Mouse (Mus musculus) hindbrain, embryonic 11.5 days (tissue): ENCODE measurements around the gene Gm42688. TPM values are rescaled to one million over a fixed set of nuclear protein-coding genes. Genes with fewer than 3 reads are reported as not detected.

ENCODE experiments used
- ATAC-seq: fragments of 200-750 bp; cut with Nextera tagmentation; 2 replicates; pipeline ENCODE4 v1.8.0; 2017; ENCODE audit warnings: mild to moderate bottlenecking, moderate TSS enrichment, moderate library complexity; ENCODE audit not compliant: low FRiP score
- DNase-seq: peaks from one replicate; pipeline ENCODE4 v3.0.0-alpha.2; 2015; ENCODE audit warnings: low spot score
- H3K27ac ChIP-seq: fragments of 300-500 bp; sonication (generic); 2 replicates; pipeline ENCODE4 v1.5.1; 2014; ENCODE audit warnings: mild to moderate bottlenecking, low read depth, low read length
- H3K27me3 ChIP-seq: fragments of 300-500 bp; sonication (generic); 2 replicates; pipeline ENCODE4 v1.6.1; 2014; ENCODE audit warnings: mild to moderate bottlenecking, low read length, moderate library complexity, mixed read lengths; ENCODE audit not compliant: control insufficient read depth, insufficient read depth
- H3K36me3 ChIP-seq: fragments of 300-500 bp; sonication (generic); 2 replicates; pipeline ENCODE4 v1.6.1; 2014; ENCODE audit warnings: mild to moderate bottlenecking, low read length, moderate library complexity, mixed read lengths; ENCODE audit not compliant: control insufficient read depth, insufficient read depth
- H3K4me1 ChIP-seq: fragments of 300-500 bp; sonication (generic); replicated peaks from 2 replicates; pipeline ENCODE4 v1.6.1; 2014; ENCODE audit warnings: low read length, mixed read lengths; ENCODE audit not compliant: control insufficient read depth, insufficient read depth
- H3K4me2 ChIP-seq: fragments of 300-500 bp; sonication (generic); replicated peaks from 2 replicates; pipeline ENCODE4 v1.6.1; 2014; ENCODE audit warnings: mild to moderate bottlenecking, low read depth, low read length
- H3K4me3 ChIP-seq: fragments of 300-500 bp; sonication (generic); 2 replicates; pipeline ENCODE4 v1.5.1; 2014; ENCODE audit warnings: low read depth, low read length
- H3K9ac ChIP-seq: fragments of 300-500 bp; sonication (generic); 2 replicates; pipeline ENCODE4 v1.6.1; 2014; ENCODE audit warnings: low read depth, low read length
- H3K9me3 ChIP-seq: fragments of 300-500 bp; sonication (generic); 2 replicates; pipeline ENCODE4 v1.6.1; 2016; ENCODE audit warnings: low read length; ENCODE audit not compliant: control insufficient read depth
- WGBS: fragments of 180-500 bp; shearing (Covaris S2); extraction: QIAGEN DNeasy Blood & Tissue Kit; methylation state at CpG from one replicate; pipeline ENCODE4 v1.1.7; 2014; 5-methylcytosine and 5-hydroxymethylcytosine counted together
- polyA plus RNA-seq: library from polyadenylated mRNA; unstranded; fragments of >200 nt; fragmentation: Nextera tagmentation; extraction: Ambion mirVana; gene quantifications from 2 replicates; pipeline ENCODE4 v1.2.1, GENCODE M21; 2014

Gm42688 gene
- polyA plus RNA-seq, 1 experiment from 2014 or later, result 1.9 TPM

DNA sequence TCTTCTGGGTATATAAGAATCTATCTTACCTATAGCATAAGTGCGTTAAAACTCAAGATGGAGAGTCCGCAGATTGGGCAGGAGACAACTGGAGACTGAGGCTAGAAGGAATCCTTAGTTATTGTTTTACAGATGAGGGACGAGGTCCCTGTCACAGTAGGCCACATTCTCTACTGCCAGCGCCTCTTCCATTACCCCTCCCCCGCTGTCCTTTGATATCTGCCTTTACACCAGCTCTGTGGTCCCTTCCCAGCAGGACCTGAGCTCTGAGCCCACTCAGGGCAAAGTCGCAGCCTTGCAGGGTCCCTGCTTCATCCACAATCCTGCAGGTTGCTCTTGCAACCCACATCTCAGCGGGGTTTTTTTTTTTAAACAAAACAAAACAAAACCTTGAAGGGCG is 33.2 kb upstream of the Gm42688 start:
- no peaks in the 10 kb centered on the region for H3K9me3 ChIP-seq
- DNase-seq, result peak; percentile 38
- H3K36me3 ChIP-seq, result no peaks in the 10 kb centered on the region
- H3K27ac ChIP-seq, result no peak overlapping the region
- H3K27me3 ChIP-seq, result peaks cover 96% of the 10 kb centered on the region
- peak overlapping the region; percentile 4; the same call in 1 of the 2 replicates for H3K4me3 ChIP-seq
- no peak for ATAC-seq
- H3K9ac ChIP-seq, result no peak overlapping the region
- WGBS, result 3% methylated on average over 8 of the region's 8 CpGs
- peaks cover 10% of the 10 kb centered on the region for H3K4me1 ChIP-seq
- no peak overlapping the region for H3K4me2 ChIP-seq

DNA sequence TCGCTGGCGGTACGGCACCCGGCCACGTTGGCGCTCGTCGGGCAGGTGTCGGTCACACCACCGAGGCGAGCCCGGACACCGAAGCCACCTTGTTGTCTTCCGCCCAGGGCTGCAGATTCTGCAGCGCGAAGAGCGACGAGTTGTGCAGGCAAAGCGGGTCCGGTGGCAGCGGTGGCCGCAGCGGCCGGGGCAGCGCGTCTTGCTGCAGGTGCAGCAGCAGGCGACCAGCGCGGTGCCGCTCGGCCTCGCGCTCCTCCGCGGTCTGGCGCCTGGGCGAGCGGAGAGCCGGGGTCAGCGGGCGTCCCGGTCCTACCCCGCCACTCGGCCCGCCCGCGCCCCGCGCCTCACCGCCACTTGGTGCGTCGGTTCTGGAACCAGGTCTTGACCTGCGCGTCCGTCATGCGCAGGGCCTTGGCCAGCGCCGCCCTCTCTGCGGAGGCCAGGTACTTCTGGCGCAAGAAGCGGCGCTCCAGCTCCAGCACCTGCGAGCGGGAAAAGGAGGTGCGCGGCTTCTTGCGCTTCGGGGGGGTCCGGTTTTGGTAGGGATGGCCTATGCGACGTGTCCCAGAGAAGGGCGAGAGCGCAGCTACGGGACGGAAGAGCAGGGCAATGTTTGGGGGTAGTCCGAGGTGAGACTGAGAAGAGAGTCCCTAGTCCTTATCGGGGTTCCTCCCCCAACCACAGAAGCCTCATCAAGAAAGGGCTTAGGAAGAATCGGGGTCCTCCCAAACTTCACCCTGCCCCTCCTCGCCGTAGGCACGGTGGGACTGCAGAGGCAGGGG is 32.5 kb upstream of the Gm42688 start:
- Histone ChIP-seq H3K9ac (no peak overlapping the region), H3K4me2 (0 out of 2 replicates have a peak overlapping the region, but pooled peaks have one; percentile 2), H3K27ac (no peak overlapping the region), H3K27me3 (peaks cover 95% of the 10 kb centered on the region), H3K4me1 (peaks cover 10% of the 10 kb centered on the region), H3K9me3 (no peaks in the 10 kb centered on the region), H3K4me3 (peak overlapping the region; percentile 22), H3K36me3 (no peaks in the 10 kb centered on the region)
- under 1% methylated on average over 81 of the region's 81 CpGs for WGBS
- ATAC-seq (no peak), DNase-seq (peak; percentile 63)

DNA sequence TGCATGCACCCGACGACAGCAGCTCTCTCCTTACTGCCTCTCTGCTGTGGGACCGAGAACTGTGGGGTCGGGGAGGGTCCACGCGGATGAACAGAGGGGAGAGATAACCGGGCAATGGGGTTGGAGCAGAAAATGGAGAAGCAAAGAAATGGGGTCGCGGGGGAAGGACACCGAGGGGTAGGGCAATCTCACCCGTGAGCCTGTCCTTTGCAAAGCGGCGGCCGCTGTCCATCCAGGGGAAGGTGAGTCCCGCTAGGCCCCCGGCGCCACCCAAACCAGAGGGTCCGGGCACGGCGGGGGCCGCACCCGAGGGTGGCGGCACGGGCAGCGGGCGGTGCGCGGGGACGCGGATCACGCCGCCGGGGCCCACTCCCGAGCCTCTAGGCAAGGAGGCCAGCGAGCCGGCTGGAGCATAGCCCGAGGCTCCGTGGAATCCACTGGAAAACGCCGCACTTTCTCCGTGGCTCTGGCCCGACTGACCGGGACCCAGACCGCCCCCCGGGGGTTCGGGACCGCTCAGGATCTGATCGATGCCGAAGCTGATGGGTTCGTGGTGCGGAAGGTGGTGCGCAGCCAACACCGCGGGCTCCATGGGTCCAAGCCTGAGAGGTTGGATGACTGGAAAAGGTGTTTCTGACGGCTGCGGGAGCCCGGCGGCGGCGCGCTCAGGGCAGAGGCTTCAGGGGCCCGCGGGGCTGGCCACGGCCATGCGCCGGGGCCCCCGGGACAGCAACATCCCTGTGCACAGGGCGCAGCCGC is 31.8 kb upstream of the Gm42688 start:
- Histone ChIP-seq H3K27me3 (peaks cover 96% of the 10 kb centered on the region), H3K27ac (no peak overlapping the region), H3K4me2 (0 out of 2 replicates have a peak overlapping the region, but pooled peaks have one; percentile 12), H3K9me3 (no peaks in the 10 kb centered on the region), H3K36me3 (no peaks in the 10 kb centered on the region), H3K4me3 (peak overlapping the region; percentile 2; the same call in 1 of the 2 replicates), H3K4me1 (peaks cover 10% of the 10 kb centered on the region), H3K9ac (no peak overlapping the region)
- no peak for ATAC-seq
- WGBS, result under 1% methylated on average over 65 of the region's 69 CpGs
- peak; percentile 62 for DNase-seq

DNA sequence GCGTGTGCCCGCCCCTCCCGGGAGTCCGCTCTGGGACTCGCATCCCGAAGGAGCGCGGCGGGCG is 31.3 kb upstream of the Gm42688 start, which contains the start of gene Tlx2:
Tlx2 (minus strand) TSS at position 47 of the 64 bp plus-strand sequence.
- Histone ChIP-seq H3K9me3 (no peaks in the 10 kb centered on the region), H3K4me3 (peak within 1 kb of the TSS; percentile 22; the same call in 1 of the 2 replicates), H3K9ac (no peak within 1 kb of the TSS), H3K4me1 (peaks cover 10% of the 10 kb centered on the region), H3K27me3 (peaks cover 94% of the 10 kb centered on the region), H3K4me2 (0 out of 2 replicates have a peak within 1 kb of the TSS, but pooled peaks have one; percentile 12), H3K36me3 (no peaks in the 10 kb centered on the region), H3K27ac (no peak within 1 kb of the TSS)
- DNase-seq (peak; percentile 69), ATAC-seq (no peak)
- 0% methylated on average over 4 of the region's 10 CpGs for WGBS

GRCm38 (mm10) chr6:83070311-83071219 is 30.9 kb upstream of the Gm42688 start:
- WGBS, result under 1% methylated on average over 54 of the region's 58 CpGs
- ATAC-seq (no peak; the same call in none of the 2 replicates), DNase-seq (no peak)
- Histone ChIP-seq H3K9me3 (no peaks in the 10 kb centered on the region), H3K36me3 (no peaks in the 10 kb centered on the region), H3K27me3 (peaks cover 92% of the 10 kb centered on the region), H3K4me1 (peaks cover 10% of the 10 kb centered on the region), H3K4me3 (peak overlapping the region; percentile 14; the same call in 1 of the 2 replicates), H3K4me2 (0 out of 2 replicates have a peak overlapping the region, but pooled peaks have one; percentile 12), H3K9ac (no peak overlapping the region), H3K27ac (no peak overlapping the region)

GRCm38 (mm10) chr6:83071220-83071619 is 30.2 kb upstream of the Gm42688 start:
- ATAC-seq (peak; percentile 39), DNase-seq (no peak)
- H3K4me3 ChIP-seq, result peak overlapping the region; percentile 14; the same call in 1 of the 2 replicates

GRCm38 (mm10) chr6:83074979-83075378 is 26.4 kb upstream of the Gm42688 start:
- Histone ChIP-seq H3K27ac (no peak overlapping the region), H3K27me3 (peaks cover 57% of the 10 kb centered on the region), H3K9me3 (no peaks in the 10 kb centered on the region), H3K4me1 (peaks cover 10% of the 10 kb centered on the region), H3K4me3 (no peak overlapping the region), H3K4me2 (no peak overlapping the region), H3K9ac (no peak overlapping the region), H3K36me3 (no peaks in the 10 kb centered on the region)
- DNase-seq (no peak), ATAC-seq (no peak)
- WGBS, result 14% methylated on average over 2 of the region's 2 CpGs

More at GRCm38 (mm10) chr6:83071220-83071619, 30.2 kb upstream of the Gm42688 start:
- Histone ChIP-seq H3K27me3 (peaks cover 92% of the 10 kb centered on the region), H3K4me1 (peaks cover 10% of the 10 kb centered on the region), H3K36me3 (no peaks in the 10 kb centered on the region), H3K27ac (no peak overlapping the region), H3K9ac (no peak overlapping the region), H3K4me2 (0 out of 2 replicates have a peak overlapping the region, but pooled peaks have one; percentile 11), H3K9me3 (no peaks in the 10 kb centered on the region)
- under 1% methylated on average over 24 of the region's 24 CpGs for WGBS

- peak; percentile 83 for ATAC-seq
- Histone ChIP-seq H3K9me3 (no peaks in the 10 kb centered on the region), H3K27ac (peak within 1 kb of the TSS; percentile 83), H3K4me3 (peak within 1 kb of the TSS; percentile 77), H3K4me1 (no peaks in the 10 kb centered on the region), H3K4me2 (peak within 1 kb of the TSS; percentile 78), H3K36me3 (no peaks in the 10 kb centered on the region), H3K27me3 (peaks cover 35% of the 10 kb centered on the region), H3K9ac (peak within 1 kb of the TSS; percentile 78)
- no peak for DNase-seq
- WGBS, result under 1% methylated on average over 54 of the region's 54 CpGs
Measured at GRCm38 (mm10) chr6:83077630-83078323, 23.6 kb upstream of the Gm42688 start, which contains the start of gene Pcgf1. Gene Pcgf1, plus strand, starts transcription at chr6:83077869.
